Mouse (Mus musculus) 416B (cell line): ENCODE measurements around the gene 6430571L13Rik.
"Not testable (repeated sequence)": the region's sequence is repeated elsewhere in the genome, so short reads cannot be mapped to it uniquely, and the experiment has no call there.

Experiments
- DNase-seq: peaks from one replicate; pipeline ENCODE4 v3.0.0; 2011; ENCODE audit warnings: low read depth

6430571L13Rik gene

DNA sequence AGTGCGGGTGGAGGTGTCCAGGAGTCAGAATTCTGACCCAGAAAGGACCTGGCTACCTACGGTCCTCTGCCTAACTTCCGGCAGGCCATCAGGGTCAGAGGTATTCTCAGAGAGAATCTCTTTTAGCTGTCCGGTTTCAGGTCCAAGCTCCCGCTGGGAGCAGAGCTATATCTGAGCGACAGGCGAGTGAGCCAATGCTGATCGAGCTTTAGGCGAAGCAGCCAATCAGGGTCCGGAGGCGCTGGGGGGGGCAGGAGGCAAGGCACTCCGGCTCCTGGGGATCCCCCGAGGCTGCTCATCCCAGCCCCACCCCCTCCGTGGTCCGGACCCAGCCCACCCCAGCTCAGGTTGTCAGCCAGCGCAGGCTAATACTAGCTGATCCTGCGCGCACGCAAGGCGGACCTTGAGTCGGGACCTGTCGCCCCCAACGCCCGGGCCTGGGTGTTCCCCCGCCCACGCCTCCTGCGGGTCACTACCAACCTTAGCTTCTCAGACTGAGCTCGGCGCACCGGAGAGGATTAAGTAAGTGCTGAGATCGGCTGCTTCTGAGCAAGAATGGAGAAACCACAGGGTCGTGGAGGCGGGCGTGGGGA, at the start of gene 6430571L13Rik:
TSS of gene 6430571L13Rik (plus strand) at position 336 of the 593 bp plus-strand sequence.
- DNase-seq: peak; percentile 87

DNA sequence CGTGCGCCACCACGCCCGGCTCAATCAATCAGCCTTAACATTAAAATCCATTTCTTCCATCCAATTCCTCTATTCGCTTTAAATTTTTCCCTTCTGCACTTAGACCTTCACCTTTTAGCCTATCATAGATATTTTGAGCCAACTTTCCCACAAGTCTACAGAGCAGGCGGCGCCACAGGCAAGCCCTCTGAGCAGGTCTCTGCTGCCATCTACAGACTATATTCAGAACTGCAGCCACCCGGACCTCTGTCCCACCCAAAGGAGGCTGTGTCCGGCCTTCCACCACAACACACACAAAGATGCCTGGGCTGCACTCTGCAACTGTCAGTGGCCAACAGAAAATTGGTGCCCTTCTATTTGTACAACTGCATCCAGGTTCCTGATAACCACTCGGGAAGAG, 49.5 kb upstream of the 6430571L13Rik start:
- DNase-seq: peak; percentile 82

DNA sequence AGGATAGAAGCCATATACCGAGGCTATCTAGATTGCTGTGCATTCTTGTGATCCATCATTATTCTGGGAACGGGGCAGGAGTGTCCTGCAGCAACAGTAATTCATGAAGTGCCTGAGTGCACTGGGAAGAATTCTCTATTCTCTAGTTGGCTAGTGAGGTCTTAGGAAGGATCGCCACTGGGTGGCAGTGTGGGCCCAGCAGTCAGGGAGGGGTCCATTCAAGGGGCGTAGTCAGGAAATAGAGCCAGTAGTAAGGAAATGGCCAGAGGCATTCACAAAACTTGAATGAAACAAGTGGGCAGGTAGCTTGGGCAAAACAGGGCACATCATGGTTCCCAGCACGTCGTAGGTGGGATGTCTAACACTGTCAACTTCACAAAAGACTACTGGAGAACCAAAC, 46.2 kb upstream of the 6430571L13Rik start:
- peak; percentile 81 for DNase-seq

DNA sequence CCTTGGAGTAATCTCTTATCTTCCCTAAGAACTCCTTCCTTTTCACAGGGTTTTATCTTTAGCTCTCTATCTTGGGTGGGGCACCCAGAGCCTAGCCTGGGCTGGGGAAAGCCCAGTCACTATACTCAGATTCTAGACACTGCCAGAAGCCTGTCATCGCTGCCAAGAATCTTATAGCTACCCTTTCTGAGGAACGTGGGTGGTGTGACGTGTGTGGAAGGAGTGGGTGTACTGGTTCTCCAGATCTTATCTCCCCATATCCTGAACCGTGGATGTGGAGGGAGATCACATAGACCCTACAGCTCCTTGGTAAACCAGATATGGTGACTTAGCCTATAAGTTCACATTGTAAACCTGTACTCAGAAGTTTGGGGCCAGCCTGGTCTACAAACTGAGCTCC, 44.8 kb upstream of the 6430571L13Rik start:
- no peak for DNase-seq

DNA sequence AAGGTAGTCTGAATTCAATTTTAAA, 44.6 kb upstream of the 6430571L13Rik start, which contains the start of gene Cish:
TSS of gene Cish (plus strand) at position 11 of the 25 bp plus-strand sequence.
- no peak for DNase-seq

DNA sequence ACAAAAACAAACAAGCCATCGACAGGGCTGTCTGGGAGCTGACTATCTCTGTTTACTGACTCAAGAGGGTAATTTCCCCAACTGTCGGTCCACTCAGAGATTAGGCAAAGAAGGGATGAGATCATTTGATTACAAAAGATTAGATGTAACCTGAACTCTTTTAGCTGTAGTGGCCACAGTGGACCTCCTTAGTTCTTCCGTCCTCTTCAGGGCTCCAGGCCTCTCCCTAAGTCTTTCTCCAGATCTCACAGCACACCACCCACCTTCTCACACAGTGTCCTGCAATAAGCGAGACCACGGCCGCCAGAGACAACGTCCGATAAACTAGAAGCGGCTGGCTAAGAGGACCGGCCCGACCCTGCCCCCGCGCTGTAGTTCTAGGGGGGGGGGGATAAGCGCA, 44.4 kb upstream of the 6430571L13Rik start:
- DNase-seq: peak; percentile 81

DNA sequence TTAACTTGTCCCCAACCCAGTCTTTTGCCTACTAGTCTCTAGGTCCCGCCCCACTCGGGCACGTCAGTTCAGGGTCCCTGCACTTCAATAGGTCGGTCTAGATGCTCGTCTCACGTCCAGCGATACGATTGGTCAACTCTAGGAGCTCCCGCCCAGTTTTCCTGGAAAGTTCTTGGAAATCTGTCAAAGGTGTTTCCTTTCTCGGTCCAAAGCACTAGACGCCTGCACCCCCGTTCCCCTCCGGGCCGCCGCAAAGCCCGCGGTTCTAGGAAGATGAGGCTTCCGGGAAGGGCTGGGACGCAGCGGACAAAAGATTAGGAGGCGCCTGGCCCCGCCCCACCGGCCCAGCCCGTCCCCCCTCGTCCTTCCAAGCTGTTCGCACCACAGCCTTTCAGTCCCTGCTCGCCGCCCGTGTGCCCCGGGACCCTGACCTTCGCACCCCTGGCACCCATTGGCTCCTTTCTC, 43.9 kb upstream of the 6430571L13Rik start:
- DNase-seq: peak; percentile 91

DNA sequence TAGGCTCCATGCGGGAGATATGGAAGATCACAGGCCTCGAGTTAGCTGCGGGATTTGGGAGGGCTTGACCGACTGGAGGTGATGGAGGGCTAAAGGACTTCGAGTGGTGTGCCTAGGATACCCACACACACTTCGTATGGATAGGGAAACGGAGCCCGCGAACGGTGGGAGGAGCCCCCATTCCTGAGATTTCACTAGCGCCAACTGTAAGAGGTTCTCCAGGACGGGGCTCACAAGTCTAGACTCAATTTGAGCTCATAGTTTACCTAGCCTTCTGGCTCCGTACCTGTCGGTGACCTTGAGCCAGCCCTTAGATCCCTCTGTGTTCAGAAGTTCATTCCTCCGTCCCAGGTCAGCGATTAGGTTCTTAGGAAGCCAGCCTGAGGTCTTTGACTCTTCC, 43.3 kb upstream of the 6430571L13Rik start:
- no peak for DNase-seq

DNA sequence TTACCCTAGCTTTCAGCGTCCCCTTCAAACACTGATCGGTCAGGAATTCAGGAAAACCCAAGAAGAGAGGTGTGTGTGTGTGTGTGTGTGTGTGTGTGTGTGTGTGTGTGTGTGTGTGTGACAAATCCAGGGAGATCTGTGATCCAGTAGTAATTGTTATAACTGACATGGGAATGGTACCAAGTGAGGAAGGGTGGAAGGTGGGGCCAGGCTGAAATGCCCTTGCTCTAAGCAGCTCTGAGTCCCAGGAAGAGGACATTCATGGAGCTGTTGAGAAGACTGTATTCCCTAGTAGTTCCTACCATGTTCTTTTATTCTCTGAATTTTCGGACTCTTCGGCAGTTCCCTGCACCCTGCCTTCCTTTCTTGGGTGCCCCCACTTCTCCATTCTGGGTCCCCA, 42.7 kb upstream of the 6430571L13Rik start:
- no peak for DNase-seq

DNA sequence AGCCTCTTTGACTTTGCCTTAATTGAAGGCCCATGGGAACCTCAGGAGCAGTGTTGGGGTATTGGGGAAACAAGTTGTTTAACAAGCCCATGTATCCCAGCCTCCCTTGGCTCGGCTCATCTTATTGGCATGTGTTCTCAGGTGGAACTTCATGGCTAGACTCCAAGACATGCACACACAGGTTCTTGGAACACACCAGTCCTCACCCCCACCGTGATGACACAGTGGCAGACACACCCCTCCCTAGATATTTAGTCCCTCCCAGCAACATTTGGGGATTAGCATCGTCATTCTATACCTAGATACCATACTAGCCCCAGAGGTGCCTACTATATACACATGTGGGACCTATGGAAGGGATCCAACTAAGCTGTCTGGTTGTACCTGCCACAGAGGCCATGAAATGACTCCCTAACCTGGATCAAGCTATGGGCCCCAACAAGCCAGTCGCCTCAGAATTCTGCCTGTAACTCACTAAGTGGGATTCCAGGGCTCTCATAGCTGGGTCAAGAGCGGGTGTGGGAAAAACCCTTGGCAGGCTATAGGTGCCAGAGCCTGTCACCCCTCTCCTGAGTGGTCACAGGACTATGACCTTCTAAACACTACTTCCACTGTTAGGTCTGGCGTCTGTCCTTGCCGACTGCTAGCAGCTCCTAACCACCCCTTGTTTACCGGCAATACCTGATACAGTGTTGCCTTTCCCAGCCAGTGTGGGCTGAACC, 42.2 kb upstream of the 6430571L13Rik start:
- no peak for DNase-seq

DNA sequence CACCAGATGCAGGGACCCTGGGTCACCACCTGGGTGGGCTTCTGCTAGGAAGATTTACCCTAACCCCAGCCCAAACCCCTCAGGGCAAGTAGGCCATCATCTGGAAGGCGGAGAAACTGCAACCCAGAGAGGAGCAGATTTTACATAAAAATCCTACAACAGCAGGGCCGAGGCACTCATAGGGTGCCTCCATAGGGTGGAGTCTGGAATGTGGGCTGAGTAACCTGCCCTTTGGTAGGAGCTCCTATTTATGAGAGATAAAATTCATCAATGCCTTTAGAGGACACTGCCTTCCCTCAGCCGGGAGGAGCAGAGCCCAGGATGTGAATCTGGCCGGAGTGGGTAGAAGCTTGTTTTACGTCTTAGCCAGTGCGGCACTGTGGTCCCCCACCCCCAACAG, 41.5 kb upstream of the 6430571L13Rik start:
- DNase-seq: no peak

DNA sequence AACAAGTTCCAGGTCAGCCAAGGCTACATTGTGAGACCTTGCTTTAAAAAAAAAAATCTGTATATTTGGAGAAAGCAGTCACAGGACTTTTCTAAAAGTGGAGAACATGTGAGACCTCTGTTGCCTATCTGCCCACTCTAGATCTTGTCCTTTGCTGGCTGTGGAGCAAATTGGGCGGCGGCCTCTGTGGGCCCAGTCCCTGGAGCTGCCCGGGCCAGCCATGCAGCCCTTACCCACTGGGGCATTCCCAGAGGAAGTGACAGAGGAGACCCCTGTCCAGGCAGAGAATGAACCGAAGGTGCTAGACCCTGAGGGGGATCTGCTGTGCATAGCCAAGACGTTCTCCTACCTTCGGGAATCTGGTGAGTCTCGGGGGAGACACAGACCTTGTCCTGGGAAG, 40.6 kb upstream of the 6430571L13Rik start:
- no peak for DNase-seq

DNA sequence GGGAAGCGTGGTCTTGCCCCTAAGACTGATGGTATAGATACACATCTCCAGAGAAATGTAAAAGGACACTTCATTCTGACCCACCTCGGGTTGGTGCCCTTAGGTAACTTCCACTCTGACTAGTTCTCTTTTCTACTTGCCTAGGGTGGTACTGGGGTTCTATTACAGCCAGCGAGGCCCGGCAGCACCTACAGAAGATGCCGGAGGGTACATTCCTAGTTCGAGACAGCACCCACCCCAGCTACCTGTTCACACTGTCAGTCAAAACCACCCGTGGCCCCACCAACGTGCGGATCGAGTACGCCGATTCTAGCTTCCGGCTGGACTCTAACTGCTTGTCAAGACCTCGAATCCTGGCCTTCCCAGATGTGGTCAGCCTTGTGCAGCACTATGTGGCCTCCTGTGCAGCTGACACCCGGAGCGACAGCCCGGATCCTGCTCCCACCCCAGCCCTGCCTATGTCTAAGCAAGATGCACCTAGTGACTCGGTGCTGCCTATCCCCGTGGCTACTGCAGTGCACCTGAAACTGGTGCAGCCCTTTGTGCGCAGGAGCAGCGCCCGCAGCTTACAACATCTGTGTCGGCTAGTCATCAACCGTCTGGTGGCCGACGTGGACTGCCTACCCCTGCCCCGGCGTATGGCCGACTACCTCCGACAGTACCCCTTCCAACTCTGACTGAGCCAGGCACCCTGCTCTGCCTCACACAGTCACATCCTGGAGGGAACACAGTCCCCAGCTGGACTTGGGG, 40.0 kb upstream of the 6430571L13Rik start:
- DNase-seq: no peak

DNA sequence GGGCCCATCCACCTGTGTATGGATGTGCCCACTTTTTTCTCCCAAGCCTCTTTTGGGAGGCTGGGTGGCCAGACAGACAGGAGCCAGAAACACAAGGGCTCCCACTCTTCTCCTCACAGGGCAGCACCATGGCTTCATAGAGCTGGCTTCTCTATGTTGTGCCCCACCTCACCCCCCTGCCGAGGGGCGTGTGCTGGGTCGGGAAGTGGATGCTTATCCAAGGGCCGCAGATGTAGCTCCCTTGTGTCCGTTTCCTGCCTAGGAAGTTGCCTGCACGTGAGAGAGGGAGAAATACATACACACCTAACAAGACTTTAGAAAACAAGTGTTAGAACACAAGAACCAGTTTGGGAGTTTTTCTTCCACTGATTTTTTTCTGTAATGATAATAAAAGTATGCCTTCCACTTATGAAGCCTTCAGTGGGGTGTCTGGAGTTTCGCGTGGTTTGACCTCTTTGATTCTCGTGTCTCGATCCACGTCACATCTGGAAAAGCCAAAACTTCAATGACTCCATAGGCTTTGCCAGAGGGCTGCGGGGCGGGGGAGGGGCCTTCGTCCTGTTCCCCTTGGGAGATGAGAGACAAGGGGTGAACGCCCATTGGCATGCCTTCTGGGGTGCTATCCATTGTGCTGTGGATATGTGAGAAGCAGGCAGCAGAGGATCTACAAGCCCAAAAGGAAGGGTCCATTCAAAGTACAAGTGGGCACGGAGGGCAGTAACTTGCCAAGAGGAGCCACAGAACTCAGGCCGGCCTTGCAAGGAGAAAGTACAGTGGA, 38.7 kb upstream of the 6430571L13Rik start:
- DNase-seq: no peak

DNA sequence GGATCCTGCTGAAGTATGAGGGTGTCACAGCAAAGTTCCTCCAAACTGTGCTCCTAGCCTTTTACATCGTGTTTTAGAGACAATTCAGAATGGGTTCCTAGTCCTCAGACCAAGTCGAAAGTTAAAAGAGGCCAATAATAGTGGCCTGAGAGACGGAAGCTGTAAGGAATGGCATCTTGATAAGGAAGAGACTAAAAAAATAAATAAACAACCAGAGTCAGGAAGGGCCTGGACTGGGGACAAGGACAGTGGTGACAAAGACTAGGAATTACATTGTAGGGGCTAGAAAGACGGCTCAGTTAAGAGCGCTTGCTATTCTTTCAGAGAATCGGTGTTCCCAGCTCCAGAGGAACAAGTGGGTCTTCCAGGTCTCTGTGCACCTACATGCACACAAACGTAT, 37.8 kb upstream of the 6430571L13Rik start:
- DNase-seq: no peak

DNA sequence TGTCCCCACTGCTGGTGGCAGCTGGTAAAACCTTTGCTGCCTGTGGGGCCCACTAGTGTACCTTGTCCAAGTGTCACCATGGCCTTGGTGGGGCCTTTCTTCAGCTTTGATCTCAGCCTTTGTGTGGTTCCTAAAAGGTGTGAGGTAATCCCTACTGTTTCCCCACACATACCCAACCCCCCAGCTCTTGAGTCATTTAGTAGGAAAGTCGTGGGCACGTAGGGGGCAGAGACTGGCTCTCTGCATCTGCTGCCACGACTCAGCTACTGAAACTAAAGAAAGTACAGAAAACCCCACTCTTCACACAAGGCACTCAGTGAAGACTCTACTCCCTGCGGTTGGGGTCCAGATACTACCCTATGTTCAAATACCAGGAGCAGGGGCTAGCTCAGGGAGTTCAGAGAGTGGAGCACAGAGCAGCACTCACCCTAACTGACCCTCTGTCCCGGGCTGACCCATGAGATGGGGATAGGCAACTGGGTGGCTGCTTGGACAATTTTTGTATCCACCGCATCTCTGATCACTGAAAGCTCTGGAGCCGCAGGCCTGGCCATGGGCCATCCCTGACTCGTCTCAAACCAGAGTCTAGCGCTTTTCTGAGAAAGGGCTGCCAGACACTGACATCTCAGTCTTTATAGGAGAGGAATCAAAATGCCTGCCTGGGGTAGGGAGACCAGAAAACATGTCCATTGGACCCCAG, 37.1 kb upstream of the 6430571L13Rik start:
- DNase-seq: peak; percentile 43

DNA sequence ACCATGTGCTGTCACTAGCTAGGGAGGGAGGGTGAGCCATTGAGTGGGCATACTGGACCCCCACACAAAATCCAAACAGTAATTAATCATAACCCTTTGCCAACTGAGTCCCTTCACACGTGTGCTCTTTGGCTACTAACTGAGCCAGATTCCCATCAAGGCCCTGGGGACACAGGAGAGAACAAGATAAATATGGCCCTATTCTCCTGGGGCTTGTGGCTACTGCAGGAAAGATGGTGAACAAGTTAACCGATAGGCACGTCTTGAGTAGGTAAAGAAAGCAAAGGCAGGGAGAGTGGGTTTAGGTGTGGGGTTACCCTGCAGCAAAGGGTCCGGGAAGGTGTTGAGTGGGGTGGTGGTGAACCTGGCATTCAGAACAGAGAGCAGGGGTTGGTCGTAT, 36.5 kb upstream of the 6430571L13Rik start:
- DNase-seq: no peak

DNA sequence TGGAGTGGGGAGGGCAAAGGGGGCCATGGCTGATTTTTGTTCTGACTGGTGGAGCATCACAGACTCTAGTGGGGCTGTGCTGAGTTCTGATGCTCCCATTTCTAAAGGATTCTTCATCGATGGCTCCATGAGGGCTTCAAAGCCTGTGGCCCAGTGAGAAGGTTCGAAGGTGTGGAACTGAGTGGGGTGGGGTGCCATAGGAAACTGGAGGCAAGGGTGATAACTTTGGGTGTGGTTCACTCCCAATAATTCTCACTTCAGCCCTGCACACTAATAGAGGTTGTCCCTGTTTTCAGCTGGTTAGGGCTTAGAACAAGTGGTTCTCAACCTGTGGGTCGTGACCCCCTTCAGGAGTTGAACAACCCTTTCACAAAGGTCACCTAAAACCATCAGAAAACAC, 36.0 kb upstream of the 6430571L13Rik start:
- DNase-seq: no peak

DNA sequence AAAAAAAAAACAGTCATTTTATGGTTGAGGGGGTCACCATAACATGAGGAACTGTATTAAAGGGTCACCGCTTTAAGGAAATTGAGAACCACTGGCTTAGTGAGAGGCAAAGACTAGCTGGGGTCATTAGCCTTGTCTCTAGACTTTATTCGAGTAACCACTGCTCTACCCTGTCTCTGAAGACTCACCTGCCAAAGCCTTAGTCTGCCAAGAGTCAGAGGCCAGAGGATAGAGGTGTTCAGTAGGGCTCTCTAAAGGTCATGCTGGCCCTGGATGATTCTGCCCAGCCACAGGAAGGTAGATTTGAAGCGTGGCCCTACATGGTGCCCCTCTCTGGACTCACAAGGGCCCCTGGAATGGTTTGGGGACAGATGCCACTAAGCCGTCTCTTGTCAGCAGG, 35.4 kb upstream of the 6430571L13Rik start:
- DNase-seq: no peak

DNA sequence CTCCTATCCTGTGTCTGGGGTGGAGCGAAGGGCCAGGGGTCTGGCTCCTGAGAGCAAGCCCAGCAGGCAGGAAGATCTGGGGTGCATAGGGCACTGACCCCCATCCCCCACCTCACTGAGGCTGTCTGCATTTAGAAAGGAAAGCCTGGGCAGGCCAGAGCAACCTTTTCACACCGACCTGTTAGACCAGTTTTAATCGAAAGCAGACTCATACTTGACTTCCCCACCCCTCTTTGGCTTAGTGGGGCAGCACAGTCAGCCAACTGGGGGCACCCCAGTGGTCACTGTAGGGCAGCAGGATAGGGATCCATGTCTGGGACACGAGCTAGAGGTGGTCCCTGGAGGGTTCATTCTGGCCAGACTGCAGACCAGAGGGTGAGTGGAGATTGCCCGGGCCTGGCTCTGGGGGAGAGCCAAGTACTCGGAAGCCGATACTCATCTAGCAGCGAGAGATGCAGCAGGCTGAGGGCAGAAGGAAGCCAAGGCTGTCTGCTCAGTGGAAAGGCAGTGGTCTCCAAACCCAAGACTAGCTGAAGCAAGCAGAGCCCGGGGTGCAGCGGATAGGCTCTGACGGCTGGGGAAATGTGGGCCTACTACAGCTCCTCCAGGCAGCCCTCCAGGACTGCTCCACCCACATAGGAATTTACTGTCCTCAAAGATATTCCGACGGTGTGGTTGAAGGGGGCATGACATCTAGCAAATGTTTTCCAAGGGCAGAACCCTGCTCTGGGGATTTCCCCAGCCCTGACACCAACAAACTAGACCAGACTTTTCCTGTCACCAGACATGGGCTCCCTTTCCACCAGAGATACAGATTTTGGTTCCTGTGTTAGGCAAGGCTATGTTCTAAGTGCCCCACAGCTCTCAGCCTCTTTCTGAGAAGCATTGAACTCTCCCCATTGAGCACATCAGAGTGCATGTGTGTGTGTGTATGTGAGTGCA, 34.5 kb upstream of the 6430571L13Rik start:
- DNase-seq: peak; percentile 56

DNA sequence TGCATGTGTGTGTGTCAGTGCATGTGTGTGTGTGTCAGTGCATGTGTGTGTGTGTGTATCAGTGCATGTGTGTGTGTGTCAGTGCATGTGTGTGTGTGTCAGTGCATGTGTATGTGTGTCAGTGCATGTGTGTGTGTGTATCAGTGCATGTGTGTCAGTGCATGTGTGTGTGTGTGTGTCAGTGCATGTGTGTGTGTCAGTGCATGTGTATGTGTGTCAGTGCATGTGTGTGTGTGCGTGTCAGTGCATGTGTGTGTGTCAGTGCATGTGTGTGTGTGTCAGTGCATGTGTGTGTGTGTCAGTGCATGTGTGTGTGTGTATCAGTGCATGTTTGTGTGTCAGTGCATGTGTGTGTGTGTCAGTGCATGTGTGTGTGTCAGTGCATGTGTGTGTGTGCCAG, 33.7 kb upstream of the 6430571L13Rik start:
- not testable (repeated sequence) for DNase-seq
